Mouse (Mus musculus) urinary bladder, postnatal 36 days (tissue): ENCODE measurements around the gene Mansc4.

Source experiments
- DNase-seq, 2 experiments: peaks; one replicate each; pipeline ENCODE4 v3.0.0; 2022; ENCODE audit warnings: low spot score in 2 of 2, mixed read lengths in 1 of 2

The Mansc4 gene

GRCm38 (mm10) chr6:147086594-147087225, at the start of gene Mansc4:
Gene Mansc4, minus strand, starts transcription at chr6:147087032.
- DNase-seq: peak in 1 of 2 experiments; percentile 20

GRCm38 (mm10) chr6:147127239-147127638, 40.4 kb upstream of the Mansc4 start:
- DNase-seq: no peak

GRCm38 (mm10) chr6:147121320-147121719, 34.5 kb upstream of the Mansc4 start:
- DNase-seq: no peak

GRCm38 (mm10) chr6:147118190-147118589, 31.4 kb upstream of the Mansc4 start:
- DNase-seq: no peak

GRCm38 (mm10) chr6:147117764-147118163, 30.9 kb upstream of the Mansc4 start:
- peak in 1 of 2 experiments; percentile 9 for DNase-seq

GRCm38 (mm10) chr6:147116579-147116978, 29.7 kb upstream of the Mansc4 start:
- peak; percentile 67 to 77 for DNase-seq

- no peak for DNase-seq
These were observed 22.5 kb upstream of the Mansc4 start for GRCm38 (mm10) chr6:147109283-147109682.

GRCm38 (mm10) chr6:147106716-147107115, 19.9 kb upstream of the Mansc4 start:
- no peak for DNase-seq

GRCm38 (mm10) chr6:147105529-147105928, 18.7 kb upstream of the Mansc4 start:
- no peak for DNase-seq

- DNase-seq: no peak
These were observed 15.5 kb upstream of the Mansc4 start for GRCm38 (mm10) chr6:147102293-147102692.

GRCm38 (mm10) chr6:147099458-147100277, 12.8 kb upstream of the Mansc4 start:
- no peak for DNase-seq

- no peak for DNase-seq
These were observed 10.6 kb upstream of the Mansc4 start for GRCm38 (mm10) chr6:147097346-147097929.

- no peak for DNase-seq
These were observed 10.1 kb upstream of the Mansc4 start for GRCm38 (mm10) chr6:147096934-147097333.

- no peak for DNase-seq
These were observed 9.3 kb upstream of the Mansc4 start for GRCm38 (mm10) chr6:147096109-147096508.

- DNase-seq: no peak
These were observed 7.9 kb upstream of the Mansc4 start for GRCm38 (mm10) chr6:147094771-147095170.

GRCm38 (mm10) chr6:147092136-147092535, 5.3 kb upstream of the Mansc4 start:
- peak; percentile 8 to 40 for DNase-seq

GRCm38 (mm10) chr6:147091136-147092120, 4.6 kb upstream of the Mansc4 start, which contains the start of gene Klhl42:
Gene Klhl42, plus strand, starts transcription at chr6:147091379.
- DNase-seq: peak; percentile 70 to 77

- no peak for DNase-seq
These were observed 3.4 kb upstream of the Mansc4 start for GRCm38 (mm10) chr6:147090191-147090590.

GRCm38 (mm10) chr6:147088517-147088916, 1.7 kb upstream of the Mansc4 start:
- no peak for DNase-seq

GRCm38 (mm10) chr6:147087736-147088135, 904 bp upstream of the Mansc4 start:
- no peak for DNase-seq

- no peak for DNase-seq
These were observed 1.3 kb downstream of the Mansc4 start for GRCm38 (mm10) chr6:147085398-147086040.
